Mouse (Mus musculus) adrenal gland, postnatal 25 days (tissue): ENCODE data around the gene Perm1. TPM values are rescaled to one million over a fixed set of nuclear protein-coding genes. Genes with fewer than 3 reads are reported as not detected.

Experiments
- DNase-seq: peaks from one replicate; pipeline ENCODE4 v3.0.0; 2021; ENCODE audit warnings: mixed read lengths
- total RNA-seq: library from RNA; stranded (reverse); gene quantifications from 2 replicates; pipeline ENCODE4 v1.2.3, GENCODE M21; 2021

Perm1 gene
- total RNA-seq, 1 experiment from 2014 or later = 3.3 TPM

DNA sequence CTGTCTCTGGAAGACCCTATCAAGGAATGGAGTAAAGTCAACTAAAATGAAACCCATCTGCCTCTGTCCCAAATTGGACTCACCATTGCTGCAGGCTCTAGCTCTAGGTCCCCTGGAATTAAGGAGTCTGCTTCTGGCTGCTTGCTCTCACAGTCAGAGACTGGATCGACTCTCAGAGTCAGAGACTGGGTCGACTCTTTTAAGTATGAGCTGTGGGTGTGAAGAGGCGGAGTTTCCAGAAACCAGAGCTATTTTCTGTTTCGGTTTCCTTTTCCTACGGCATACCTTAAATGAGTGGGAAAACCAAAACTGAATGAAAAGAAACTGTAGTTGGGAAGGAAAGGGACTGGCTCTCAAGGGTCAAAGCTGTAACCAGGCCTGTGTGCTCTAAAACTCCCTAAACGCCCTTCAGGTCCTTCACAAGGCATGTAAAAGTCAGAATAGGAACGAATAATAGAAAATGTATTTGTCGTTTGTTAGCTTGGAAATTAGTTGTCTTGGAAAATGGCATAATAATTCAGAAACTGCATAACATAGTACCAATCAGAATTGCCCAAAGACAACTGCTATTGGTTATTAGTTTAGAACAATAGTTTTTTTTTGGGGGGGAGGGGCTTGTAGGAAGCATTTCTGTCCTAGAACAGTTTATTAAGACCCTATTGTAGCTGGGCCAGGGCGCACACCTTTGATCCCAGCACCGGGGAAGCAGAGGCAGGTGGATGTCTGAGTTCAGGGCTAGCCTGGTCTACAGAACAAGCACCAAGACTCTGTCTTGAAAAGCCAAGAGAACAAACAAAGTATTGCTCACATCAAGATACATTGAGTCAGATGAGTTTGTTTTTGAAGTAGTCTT, 14.8 kb upstream of the Perm1 start, which contains the start of gene Isg15:
Gene Isg15, minus strand, starts transcription at position 196 of the 853 bp plus-strand sequence.
- DNase-seq = no peak

DNA sequence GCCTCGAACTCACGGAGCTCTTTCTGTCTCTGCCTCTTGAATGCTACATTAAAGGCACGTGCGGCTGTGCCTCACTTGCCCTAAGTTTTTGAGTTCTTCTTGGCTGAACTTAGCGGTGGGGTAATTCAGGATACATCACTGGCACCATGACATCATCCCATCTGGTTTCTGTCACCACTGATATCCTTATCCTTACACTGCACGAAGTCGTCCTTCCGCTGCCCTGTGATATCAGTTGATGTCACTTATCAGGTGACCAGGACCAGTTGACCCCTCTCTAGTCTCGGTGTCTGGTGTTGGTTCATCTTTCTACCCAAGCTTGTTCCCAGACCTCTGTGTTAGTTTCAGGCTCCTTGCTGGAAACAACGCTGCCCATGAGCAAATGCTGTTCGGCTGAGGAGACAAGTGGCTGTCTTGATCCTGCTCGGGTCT, 13.2 kb upstream of the Perm1 start:
- DNase-seq = no peak

DNA sequence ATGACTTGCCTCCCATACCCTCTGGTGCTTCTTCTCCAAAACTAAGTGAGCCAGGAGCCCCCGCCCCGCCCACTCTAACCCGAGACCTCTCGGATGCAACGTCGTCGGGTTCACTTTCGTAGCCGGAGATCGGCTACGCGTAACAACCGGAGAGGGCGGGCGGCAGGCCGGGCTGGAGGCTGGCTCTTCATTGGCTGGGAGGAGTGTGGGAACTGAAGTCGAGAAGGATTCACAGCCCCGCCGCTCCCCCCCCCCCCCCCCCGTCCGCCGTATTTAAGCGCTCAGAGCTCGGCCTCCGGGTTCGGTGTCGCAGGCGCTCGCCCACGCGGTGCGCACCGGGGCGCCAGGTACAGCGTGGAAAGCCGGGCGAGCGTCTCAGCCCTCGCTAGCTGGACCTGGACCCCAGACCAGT, 12.7 kb upstream of the Perm1 start, which contains the start of gene AW011738:
Gene AW011738, plus strand, starts transcription at position 304 of the 412 bp plus-strand sequence.
- DNase-seq = peak; percentile 75

DNA sequence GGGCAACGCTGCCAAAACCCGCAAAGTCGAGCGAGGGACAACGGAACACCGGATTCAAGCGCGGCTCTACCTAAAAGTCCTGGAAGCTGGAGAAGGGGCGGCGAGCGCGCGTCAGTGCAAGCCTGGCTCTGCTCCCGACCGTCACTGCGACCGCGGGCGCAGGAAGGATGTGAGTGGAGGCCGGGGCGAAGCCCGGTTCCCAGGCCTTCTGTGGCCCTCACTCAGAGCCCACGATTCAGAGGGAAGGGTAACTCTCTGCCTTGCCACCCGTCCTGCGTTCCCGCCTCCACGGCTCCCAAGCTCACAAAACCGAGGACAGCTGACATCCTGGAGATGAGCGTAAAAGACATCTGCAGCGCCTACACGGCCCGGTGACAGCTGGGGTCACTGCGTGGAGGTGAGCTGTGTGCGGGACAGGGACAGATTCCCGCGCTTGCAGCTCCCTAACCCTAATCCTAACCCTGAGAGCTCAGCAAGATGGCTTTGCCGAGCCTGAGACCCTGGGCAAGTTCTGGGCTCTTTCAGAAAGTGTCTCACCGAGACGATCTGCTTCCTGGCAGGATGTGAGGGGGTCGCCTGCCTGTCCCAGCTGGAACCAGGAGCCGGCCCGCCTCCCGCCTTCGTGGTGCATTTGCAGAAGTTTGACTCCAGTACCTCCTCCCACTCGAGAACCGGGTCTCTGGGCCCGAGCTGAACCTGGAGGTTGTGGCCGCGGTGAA, 12.1 kb upstream of the Perm1 start:
- DNase-seq = peak; percentile 26

DNA sequence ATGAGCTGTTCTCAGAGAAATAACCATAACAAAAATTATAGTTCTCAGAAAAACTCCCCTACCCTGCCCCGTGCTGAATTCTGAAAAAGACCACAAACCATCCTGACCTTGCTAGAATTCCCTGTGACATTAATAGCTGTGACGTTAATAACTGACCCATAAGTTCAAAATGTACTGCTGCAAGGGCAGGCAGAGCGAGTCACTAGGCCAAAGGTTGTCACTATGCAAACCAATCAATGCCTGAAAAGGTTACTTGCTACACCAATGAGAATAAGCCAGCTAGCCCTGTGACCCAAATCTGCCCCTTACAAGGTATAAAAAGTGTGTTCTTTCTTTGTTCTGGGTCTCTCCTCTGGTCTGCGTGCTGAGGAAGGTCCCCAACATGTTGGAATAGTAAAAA, 6.8 kb upstream of the Perm1 start:
- no peak for DNase-seq

DNA sequence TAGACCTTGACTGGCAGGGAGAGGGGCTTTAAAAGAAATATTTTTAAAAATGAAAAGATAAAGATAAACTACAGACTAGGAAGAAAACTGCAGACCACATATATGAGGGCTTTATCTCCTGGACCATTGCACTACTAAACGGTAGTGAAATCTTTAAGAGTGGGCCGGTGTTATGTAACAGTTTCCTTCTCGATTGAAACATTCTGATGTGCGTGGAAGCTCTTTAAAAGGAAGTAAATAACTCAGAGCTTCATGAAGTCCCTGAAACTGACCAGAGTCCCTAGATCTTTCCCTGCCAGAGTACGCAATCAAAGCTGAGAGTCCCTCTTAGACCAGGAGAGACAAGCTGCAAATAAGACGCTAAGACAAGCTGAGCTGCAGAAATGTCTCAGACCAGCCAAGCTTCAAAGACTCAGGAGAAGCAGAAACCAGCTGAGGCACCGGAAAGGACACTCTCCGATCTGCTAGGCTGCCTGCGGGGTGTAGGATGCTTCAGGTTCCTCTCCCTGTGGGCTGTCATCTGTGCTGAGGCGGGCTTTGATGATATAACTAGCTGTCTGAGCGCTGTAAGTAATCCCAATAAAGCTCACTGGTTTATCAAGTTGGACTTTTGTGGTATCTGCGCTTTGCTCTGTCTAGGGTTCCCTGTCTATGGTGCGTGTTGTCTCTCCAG, 5.6 kb upstream of the Perm1 start:
- DNase-seq = no peak

DNA sequence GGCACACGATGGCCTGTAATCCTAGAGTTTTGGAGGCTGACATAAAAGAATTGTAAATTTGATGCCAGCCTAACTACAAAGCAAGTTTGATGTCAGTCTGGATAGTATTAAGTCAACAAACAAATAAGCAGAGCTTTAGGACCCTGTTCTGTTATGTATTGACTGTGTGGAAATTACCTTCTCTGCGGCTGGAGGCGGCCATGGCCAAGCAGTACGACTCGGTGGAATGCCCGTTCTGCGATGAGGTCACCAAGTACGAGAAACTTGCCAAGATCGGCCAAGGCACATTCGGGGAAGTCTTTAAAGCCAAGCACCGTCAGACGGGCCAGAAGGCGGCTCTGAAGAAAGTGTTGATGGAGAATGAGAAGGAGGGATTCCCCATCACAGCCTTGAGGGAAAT, 2.5 kb upstream of the Perm1 start:
- DNase-seq = no peak

DNA sequence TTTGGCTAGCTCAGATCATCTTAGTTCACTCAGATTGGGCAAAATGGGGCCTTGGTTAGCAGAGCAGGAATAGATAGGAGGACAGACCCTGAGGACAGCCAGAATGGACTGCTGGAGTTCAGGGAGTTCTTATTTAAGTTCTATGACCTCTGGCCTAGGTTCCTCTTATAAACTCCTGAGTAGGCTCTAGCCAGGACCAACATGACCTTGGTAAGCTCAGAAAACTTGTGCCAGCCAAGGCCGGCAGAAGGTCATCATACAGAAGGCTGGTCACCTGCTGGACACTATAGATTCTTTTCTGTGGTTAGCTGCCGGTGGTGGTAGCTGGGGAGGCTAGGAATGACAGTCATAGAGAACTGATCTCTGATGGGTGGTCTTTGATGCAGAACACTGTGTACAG, 528 bp downstream of the Perm1 start:
- DNase-seq = no peak

DNA sequence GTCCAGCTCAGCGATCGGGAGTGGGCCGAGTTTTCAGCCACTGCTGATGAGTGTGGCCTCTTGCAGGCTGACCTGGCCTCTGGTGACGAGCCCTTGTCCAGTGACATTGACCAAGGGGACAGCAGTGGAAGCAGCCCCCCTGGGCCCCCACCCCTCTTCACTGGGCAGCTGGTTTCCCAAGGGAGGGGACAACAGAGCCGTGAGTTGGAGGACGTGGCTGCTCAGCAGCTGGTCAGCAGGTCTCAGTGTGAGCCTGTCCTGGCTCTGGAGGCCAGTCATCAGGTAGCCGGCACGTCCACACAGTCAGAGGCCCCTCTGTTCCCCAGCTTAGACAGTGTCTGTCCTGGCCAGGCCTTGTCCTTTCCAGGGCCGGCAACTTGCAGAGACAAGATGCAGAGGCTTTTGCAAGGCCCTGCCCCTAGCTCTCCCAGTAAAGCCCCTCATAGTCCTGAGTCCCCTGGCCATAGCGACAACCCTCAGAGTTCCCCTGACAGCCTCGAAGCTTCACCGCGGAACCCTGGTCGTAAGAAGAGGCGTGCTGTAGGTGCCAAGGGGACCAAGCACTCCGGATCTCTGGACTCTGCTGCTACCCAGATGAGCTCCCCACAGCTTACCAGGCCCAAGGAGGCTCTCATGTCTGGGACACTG, 1.5 kb downstream of the Perm1 start:
- no peak for DNase-seq

DNA sequence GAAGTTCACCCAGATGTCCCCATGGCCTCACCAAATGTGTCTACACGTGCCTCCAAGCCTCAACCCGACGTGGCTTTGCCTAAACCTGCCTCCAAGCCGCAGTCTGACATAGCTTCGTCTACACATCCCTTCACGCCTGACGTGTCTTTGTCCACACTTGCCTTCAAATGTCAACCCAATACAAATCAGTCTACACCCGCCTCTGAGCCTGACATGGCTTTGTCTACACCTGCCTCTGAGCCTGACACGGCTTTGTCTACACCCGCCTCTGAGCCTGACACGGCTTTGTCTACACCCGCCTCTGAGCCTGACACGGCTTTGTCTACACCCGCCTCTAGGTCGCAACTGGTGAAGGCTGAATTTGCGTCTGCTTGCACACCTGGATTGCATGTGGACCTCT, 2.2 kb downstream of the Perm1 start:
- DNase-seq = no peak

DNA sequence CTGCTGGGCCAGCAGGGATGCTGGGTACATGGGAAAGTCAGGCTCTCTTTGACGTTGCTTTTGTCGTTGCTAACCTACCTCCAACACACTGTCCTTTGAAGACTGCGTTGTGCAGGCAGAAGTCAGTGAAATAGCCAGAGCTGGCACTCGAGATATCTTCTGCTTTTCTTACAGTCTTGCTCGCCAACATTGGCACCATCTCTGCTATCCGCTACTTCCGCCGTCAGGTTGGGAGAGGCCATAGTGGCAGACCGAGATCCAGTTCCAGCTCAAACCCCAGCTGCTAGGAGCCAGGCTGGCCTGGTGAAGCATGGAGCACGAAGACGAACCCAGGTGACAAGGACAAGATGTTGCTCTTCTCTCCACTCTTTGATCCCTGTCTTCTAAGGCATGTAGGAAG, 4.3 kb downstream of the Perm1 start:
- no peak for DNase-seq

DNA sequence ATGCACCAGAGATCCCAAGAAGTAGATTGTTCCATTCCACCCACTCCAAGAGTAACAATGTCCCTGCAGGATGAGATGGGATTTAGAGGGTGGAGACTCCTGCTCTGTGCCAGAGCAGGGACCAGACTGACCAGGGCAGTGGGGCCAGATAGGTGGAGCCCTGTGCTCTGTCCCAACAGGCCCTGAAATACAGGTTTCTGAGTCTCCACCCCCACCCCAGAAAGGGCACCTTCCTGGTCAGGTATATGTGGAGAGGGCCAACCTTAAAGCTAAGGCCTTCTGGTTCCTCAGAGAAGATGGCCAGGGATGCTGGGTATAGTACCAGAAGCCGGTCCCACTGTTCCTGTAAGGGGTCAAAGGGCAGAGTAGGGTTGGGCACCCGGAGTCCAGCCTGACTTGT, 8.6 kb downstream of the Perm1 start:
- no peak for DNase-seq

DNA sequence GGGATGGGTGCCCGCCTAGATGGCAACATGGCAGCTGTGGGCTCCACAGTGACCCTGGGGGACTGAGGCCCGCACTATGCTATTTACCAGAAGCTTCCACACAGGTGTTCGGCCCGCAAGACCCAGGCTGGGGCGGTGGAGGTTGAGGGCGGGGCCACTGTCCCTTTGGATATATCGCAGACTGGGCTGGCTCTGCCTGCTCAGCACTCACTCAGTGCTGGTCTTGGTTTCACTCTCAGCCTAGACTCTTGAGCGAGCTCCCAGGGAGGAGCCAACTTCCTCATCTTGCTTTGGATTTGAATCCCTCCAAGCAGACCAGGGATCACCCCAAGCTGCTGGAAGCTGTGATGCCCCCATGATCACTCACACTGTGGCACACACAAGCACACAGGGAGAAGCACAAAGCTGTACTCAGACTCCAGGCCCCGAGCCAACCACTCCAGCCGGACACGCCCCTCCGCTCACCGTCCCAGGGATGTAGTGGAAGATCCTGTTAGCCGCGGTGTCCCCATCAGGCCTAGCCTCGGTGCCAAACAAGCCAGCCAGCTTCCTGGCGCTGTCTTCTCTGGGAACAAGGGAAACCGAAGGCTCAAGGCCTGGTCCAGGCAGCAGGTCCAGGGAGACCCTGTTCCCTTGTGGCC, 12.2 kb downstream of the Perm1 start:
- peak; percentile 24 for DNase-seq

DNA sequence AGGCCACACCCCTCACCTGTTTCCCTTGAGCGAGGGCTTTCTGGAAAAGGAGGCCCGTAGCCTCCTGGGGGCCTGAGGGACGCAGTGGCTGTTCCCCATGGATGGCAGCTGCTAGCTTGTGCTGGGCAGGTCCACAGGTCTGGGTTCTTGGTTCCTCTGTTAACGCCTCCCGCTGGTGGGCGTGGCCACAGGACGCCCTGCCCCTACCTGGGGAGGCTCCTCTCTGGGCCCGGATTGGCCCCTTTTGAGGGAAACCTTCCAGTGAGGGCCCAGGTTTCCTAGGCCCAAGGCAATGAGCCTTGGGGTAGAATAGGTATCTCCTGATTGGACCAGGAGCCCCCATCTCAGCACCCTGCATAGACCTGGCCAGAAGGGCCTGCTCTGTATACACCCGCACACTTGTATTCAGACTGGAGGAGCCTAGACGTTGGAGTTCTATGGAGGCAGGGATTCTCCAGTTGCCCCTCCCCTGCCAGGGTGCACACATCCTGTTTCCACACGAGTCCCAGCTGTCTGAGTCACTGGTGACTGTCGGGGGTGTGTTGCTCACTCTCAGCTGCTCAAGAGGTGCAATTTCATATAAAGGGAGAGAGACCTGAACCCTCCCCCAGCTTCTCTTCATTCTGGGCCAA, 12.8 kb downstream of the Perm1 start:
- DNase-seq = peak; percentile 50

DNA sequence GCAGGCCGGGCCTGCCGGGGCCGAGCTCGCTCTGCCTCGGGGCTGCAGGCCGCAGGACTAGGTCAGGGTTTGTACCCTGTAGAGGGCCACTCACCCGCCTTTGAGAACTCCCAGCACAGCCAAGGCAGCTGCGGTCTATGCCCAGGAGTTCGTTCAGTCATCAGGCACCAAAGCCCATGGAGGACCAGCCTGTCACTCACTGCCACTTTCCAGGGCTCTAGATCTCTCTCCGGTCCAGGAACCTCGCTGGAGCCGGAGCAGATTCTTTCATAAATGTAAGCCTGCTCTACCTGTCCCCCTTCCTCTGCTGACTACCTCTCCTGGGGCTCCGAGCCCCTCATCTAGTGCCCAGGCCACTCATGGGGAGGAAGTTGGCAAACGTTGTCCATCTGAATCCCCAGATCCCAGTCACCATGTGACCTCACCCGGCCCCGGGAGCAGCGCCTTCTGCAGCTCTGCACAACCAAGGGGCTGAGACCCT, 18.4 kb downstream of the Perm1 start:
- peak; percentile 50 for DNase-seq

DNA sequence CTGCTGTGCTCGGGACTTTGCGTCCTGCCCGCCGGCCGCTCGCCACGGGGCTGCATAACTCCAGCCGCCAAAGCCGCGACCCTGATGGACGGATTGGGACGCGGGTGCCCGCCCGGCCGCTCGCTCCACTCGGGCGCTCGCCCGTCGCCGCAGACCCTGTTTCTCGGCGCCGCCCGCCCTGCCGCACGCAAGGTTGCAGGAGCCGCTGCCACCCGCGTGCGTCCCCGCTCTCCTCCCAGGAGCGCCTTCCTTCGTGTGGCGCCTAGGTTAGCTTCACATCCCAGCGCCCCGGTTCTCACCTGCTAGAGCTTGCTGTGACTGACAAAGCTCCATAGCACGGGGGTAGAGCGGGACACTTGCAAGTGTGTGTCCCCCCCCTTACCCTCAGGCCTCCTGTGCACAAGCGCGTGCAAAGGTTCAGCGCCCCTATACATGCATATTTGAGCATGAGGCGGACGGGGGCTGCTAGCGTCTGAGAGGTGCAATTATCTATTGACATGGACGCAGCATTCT, 19.1 kb downstream of the Perm1 start, which contains the start of gene Plekhn1:
Gene Plekhn1, minus strand, starts transcription at position 157 of the 513 bp plus-strand sequence.
- peak; percentile 83 for DNase-seq

DNA sequence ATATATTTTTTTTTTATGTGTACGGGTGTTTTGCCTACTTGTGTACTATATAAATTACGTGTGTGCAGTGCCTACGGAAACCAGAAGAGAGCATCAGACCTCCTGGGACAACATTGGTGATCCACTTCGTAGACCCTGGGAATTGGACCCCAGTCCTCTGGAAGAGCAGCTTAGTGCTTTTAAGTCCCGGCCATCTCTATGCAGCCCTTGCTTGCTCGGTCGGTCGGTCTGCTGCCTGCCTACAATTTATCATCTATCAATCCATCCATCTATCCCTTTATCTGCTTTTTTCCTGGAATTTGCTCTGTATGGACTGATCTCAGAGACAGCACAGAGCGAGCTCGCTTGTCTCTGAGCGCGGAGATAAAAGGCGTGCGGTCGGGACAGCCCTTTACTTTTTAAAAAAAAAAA, 19.7 kb downstream of the Perm1 start:
- DNase-seq = no peak

DNA sequence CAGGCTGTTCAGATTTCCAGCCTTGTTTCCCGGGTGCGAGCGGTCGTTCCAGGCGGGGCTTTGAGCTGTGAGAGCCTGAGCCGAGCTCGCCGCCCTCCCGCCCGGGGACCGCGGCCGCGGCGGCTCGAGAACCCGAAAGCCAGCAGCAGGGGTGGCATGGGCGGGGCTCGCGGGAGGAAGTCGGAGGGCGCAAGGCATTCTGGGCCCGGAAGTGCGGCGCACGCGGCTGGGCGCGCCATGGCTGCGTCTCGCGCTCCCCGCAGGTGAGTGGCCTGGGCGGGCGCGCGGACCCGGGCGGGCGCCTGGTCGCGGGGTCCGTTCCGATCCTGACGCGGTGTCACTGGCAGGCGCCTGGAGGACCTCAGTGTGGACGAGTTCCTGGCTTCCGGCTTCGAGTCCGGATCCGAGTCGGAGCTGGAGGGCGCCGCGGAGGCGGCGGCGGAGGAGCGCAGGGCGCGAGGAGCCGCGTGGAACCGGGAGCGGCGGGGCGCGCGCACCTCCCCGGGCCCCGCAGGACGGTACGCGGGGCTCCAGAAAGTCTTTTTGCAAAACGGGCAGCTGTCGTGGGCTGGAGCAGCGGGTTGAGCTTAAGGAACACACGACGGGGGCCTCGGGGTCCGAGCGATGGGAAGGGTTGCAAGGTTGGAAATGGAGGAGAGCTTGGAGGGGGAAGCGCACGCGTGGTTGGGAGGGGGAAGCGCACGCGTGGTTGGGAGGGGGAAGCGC, 20.3 kb downstream of the Perm1 start, which contains the start of gene Noc2l:
Gene Noc2l, plus strand, starts transcription at position 203 of the 726 bp plus-strand sequence.
- DNase-seq = peak; percentile 93

DNA sequence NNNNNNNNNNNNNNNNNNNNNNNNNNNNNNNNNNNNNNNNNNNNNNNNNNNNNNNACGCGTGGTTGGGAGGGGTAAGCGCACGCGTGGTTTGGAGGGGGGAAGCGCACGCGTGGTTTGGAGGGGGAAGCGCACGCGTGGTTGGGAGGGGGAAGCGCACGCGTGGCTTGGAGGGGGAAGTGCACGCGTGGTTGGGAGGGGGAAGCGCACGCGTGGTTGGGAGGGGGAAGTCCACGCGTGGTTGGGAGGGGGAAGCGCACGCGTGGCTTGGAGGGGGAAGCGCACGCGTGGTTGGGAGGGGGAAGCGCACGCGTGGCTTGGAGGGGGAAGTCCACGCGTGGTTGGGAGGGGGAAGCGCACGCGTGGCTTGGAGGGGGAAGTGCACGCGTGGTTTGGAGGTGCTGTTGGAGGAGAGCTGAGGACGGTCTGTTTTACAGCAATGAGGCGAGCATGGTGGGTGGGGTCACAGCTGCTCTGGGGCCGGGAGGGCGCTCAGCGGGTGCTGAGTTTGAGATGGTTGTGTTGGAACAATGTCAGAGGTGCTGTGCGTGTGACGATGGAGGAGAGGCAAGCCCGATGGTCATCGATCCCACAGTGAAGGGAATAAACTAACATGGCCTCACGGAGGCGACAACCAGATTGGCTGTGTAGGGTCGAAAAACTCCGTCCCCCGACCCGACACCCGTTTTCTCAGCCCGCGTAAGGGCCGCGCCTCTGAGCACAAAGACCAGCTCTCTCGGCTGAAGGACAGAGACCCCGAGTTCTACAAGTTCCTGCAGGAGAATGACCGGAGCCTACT, 21.2 kb downstream of the Perm1 start:
- no peak for DNase-seq
